Mouse (Mus musculus): ENCODE results near the gene Gm10198.

The Gm10198 gene

DNA sequence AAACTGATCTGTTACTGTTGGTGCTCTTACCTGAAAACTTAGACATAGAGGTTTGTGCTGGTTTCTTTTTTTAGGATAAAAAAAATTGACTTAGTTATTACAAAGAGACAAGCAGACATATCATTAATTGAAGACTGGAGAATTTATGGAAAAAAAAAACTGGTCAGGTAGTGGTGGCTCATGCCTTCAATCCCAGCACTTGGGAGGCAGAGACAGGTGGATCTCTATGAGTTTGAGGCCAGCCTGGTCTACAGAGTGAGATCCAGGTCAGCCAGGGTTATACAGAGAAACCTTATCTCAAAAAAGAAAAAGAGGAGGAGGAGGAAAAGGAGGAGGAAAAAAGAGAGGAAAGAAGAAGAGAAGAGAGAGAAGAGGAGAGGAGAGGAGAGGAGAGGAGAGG lies at the start of gene Gm10198:
Gene Gm10198 (plus strand): TSS at position 301 of the 400 bp plus-strand sequence.
- no peak for DNase-seq (ENCODE audit: extremely low spot score)

DNA sequence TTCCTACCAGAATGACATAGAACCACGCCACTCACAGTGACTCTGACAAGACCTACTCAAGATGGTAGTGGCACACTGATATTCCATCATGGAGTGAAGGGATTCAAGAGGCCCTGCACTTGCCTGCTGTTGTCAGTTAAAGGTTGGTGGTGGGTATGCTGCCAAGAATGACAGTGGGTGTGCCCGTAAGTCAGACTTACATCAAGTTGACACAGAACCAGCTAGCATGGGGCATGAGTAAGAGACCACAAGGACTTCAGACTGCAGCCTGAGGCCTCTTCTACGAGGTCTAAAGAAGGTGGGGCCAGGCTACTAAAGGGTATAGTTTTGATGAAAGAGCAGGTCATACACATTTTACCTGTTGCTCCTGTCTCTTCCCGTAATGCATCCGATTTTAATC lies 47.3 kb upstream of the Gm10198 start:
- DNase-seq (ENCODE audit: extremely low spot score): no peak

DNA sequence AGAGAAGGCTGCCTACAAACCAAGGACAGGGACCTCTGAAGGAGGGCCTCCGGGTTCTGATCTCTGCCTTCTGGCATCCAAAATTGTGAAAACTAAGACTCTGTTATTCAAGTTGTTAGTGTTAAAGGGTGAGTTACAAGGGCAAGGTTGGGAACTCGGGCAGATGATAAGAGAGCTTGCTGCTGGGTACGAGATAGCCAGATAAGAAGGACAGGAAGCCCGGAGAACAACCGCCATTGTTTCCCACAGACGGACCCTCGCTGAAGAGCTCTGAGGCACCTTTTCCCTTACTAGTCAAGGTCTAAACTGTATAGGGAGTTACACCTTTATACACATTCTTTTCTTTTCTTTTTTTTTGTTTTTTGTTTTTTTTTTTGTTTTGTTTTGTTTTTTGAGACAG lies 39.8 kb upstream of the Gm10198 start:
- DNase-seq (ENCODE audit: extremely low spot score): no peak

DNA sequence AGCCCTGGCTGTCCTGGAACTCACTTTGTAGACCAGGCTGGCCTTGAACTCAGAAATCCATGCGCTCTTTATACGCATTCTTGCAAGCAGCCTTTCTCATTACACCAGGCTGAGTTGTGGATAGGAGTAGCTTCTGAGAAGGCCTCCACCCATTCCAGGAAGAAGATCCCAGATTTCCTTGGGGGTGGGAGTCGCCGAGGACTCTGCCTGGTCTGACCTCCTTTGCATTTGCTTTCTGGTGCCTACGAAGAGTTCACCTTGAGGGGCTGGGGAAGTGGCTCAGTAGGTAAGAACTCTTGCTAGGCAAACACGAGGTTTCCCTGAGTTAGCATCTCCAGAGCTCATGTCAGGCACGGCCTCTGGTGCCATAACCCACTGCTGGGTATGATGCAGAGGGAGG lies 39.4 kb upstream of the Gm10198 start:
- DNase-seq (ENCODE audit: extremely low spot score): no peak

DNA sequence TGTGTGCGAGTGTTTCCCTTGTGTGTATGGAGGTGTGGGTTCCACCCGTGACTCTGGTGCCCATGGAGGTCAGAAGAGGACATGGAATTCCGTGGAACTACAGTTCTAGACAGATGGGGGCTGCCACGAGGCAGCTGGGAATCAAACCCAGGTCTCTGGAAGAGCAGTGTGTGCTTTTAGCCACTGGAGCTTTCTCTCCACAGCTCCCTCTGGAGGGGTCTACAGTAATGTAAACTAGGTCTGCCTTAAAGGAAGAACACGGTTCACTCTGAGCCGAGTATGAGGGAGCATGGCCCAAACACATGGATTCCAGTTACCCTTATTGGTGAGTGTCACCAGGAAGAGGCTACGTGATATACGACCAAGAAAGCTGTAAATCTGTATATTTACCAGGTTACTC lies 38.6 kb upstream of the Gm10198 start:
- no peak for DNase-seq (ENCODE audit: extremely low spot score)

DNA sequence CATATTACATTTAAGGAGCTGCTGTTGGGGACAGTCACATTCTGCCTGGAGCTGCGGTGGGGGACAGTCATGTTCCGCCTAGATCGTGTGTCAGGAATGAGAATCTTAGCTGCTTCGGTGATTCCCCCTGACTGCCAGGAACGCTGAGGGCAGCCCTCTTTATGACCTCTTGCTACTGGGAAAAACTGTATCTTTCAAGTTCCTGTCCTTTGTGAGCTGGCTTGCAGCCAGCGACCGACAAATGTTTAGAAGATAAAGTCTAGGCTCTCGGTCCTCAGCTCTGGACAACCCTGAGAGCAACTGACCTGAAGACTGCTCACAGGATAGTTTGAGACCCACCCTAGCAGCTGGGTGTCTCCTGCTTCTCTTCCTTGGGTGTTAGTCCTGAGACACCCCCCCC lies 37.3 kb upstream of the Gm10198 start:
- no peak for DNase-seq (ENCODE audit: extremely low spot score)

DNA sequence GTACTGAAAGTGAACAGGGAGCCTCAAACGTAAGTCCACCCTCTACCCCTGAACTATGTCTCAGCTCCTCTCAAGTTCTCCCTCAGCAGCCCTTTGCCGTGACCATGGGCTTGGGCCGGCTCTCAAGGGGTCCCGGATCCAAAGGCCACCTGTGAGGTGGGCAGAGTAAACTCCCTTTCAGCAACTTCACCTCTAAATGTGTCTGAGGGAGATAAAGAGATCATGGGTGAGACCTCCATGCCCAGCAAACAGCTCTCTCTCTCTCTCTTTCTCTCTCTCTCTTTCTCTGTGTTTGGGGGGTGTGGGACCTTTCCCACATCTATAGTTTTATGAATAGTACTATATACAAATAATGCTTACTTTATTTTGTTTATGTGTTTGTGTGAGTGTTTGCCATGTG lies 36.2 kb upstream of the Gm10198 start:
- DNase-seq (ENCODE audit: extremely low spot score): no peak

- DNase-seq (ENCODE audit: extremely low spot score): no peak
Measured at GRCm38 (mm10) chr13:111560152-111560551, 32.4 kb upstream of the Gm10198 start.

DNA sequence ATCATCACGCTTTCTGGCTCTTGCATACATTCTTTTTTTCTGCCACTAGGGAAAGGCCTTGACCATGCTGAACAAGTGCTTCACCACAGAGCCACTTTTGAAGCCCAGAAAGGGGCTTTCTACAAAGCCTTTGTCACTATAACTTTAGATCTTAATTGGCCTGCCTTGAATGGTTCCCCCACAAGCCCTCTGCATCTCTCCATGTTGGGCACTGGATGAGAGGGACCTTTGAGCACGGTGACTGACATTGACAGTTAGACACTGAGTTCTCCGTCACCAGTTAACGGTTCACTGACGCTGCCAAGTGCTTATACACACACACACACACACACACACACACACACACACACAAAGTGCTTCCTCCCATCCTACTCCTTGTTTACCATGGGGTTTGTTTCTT lies 30.0 kb upstream of the Gm10198 start:
- DNase-seq (ENCODE audit: extremely low spot score): no peak

DNA sequence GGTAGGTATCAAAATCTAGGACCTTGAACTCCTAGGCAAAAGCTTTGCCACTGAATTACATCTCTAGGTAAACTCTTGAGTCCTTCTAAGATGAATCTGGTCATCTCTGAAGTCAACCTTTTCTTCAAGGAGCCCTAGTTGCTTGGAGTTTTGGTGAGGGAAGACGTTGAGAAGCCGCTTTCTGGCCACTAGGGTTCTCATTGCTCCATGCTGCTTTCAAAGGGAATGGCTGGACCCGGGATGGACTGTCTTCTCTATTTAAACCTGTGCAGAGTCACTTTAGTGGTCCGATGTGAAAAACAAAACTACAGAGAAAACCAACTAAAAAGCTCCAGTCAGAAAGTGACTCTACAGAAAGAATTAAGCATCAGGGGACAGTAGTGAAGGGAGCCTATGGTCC lies 18.4 kb upstream of the Gm10198 start:
- DNase-seq (ENCODE audit: extremely low spot score): no peak

GRCm38 (mm10) chr13:111577177-111577576 lies 15.4 kb upstream of the Gm10198 start:
- no peak for DNase-seq (ENCODE audit: extremely low spot score)

DNA sequence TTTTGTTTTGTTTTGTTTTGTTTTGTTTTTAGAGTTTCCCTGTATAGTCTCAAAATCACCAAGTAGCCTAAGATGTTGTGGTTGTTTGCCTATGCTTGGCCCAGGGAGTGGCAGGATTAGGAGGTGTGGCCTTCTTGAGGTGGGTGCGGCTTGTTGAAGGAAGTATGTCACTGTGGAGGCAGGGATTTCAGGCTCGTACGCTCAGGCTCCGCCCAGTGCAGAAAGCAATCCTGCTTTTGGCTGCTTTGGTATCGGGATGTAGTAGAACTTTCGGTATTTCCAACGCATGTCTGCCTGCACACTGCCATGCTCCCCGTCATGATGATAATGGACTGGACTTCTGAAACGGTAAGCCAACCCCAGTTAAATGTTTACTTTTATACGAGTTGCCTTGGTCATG lies 12.5 kb upstream of the Gm10198 start:
- DNase-seq (ENCODE audit: extremely low spot score): no peak

GRCm38 (mm10) chr13:111598111-111598510 lies 5.5 kb downstream of the Gm10198 start:
- DNase-seq (ENCODE audit: extremely low spot score): no peak

DNA sequence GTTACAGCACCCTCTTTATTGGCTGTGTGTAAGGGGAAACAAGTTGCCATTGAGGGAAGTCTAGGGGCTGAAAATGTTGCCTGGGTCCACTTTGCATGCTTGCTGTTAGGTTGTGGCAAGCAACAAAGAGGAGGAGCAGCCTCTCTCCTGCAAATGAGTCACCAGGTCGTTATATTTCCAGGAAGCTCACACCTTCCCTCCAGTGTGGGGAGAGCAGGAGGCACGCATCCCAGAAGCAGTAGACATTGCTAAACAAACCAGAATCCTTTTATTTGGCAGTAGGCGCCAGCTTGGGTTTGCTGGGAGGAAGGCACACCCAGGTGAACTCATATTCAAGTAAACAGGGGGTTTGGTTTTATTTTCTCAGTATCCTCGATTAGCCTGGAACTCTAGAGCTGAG lies 8.8 kb downstream of the Gm10198 start:
- DNase-seq (ENCODE audit: extremely low spot score): no peak

DNA sequence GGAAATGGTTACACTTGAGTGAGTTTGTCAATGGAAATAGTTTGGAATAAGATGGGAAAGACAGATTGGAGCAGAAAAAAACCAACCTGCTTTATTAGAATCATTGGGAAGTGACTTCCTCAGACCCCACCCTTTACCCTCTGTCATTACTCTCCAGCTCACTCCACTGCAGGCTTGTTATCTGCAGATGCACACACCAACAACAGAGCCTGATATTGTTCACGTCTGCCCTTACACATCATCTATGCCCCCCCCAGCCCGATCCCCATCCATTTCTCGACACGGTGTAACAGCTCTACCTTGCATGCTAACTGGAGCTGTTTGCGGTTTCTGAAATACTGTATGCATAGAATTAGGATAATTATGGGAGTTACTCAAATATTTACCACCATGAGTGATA lies 12.2 kb downstream of the Gm10198 start:
- DNase-seq (ENCODE audit: extremely low spot score): no peak

GRCm38 (mm10) chr13:111616168-111617125 lies 23.9 kb downstream of the Gm10198 start:
- DNase-seq (ENCODE audit: extremely low spot score): no peak

DNA sequence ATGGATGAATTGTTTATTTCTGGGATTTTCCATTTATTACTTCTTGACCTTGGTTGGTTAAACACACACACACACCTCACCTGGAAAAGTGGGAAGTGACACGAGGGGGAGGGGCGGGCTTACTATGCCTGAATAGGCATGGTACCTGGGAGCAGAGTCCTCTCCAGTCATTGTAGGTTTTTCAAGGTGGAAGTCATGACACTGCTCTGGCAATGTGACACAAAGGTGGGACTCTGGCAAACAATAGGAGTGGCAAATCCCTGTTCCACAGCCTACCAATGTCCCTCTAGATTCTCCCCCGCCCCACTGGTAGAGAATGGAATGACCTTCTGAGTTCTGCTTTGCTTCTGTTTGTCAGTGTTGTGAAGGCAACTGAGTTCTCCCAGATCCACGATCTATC lies 27.8 kb downstream of the Gm10198 start:
- DNase-seq (ENCODE audit: extremely low spot score): no peak

GRCm38 (mm10) chr13:111622425-111622824 lies 29.8 kb downstream of the Gm10198 start:
- DNase-seq (ENCODE audit: extremely low spot score): no peak

- no peak for DNase-seq (ENCODE audit: extremely low spot score)
Measured at GRCm38 (mm10) chr13:111623112-111623511, 30.5 kb downstream of the Gm10198 start.

- DNase-seq (ENCODE audit: extremely low spot score): no peak
Measured at GRCm38 (mm10) chr13:111624115-111624514, 31.5 kb downstream of the Gm10198 start.

DNA sequence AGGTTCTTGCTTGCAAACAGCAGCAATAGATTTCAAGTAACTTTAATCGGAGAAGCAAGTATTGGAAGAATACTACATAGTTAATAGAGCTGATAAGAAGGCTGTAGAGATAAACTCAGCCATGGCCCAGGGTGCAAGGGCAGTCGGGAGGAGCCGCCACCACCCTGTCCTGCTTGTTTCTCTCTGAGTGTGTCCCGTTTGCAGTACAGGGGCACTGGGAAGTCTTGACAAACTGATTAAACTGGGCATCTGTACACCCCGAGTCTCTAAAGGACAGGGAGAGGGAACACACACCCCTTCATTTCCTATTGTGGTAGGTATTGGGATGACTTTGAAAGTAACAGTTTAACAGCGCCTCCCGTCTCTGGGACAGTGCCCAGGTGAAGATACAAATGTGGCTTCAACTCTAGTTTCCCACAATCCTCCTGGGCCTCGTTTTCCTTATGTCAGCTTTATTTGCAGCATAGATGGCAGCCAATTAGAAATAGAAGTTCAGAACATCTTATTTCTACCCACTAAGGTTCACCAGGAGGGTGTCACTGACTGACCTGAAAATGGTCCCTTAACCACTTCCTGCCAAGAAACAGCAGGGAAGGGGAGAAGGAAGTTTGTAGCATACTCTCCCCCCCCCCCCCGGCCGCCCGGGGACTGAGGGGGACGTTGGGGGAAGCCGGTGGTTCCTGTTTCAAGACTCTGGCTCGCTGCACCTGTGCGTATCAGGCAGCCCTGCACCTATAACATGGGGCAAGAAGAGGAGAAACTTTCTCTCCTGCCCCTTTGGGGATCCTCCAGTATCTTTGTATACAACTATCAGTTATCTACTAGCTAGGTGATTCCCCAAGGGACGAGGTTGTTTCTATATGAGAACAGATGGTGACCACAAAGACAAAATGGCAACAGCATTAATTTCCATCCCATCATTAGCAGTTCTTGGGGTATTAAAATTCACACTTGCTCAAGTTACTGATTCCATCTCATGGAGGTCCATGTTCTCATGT lies 41.9 kb downstream of the Gm10198 start:
- DNase-seq (ENCODE audit: extremely low spot score): no peak

DNA sequence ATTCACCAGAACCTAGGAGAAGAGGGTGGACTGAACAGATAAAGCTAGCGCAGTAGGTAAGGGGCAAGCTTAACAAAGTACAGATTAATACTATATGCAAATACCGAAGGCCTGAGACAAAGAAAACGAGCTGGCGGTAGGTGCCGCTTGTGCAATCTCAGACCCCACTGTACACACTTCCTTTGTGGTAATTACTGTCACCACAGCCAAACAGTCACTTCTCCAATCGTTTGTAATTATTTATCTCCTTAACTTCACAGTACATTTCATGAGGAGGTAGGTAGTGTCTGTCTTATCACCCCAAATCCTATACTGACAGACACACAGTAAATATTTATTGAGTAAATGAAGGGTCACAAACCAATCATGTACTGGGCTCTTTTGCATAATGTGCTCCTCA lies 47.7 kb downstream of the Gm10198 start:
- DNase-seq (ENCODE audit: extremely low spot score): no peak
